Mouse (Mus musculus): ENCODE results near the gene Bhlhe23.

DNA sequence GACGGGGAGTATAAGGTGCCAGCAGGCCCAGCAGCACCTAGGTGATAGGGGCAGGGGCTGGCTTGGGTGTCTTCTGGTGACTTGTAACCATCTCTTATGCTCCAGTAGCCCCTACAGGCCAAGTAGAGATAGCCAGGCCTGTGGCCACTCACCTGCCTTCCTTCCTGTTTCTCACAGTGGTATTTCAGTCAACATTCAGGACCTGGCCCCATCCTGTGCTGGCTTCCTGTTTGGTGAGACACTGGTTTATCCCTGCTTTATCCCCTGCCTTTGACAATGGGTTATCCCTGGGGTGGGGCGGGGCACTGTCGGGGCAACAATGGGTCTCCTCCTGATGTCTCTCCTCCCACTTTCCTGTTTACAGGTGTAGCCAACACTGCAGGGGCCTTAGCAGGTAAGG lies 36.4 kb downstream of the Bhlhe23 start:
- no peak for TF ChIP-seq CTCF (IDR thresholded peaks at IDR 0.05; ENCODE audit: borderline replicate concordance, extremely low read depth, insufficient read depth, insufficient read length)
- no peak for TF ChIP-seq POLR2A (IDR thresholded peaks at IDR 0.05; ENCODE audit: borderline replicate concordance, extremely low read depth, insufficient read depth, insufficient read length, poor library complexity, severe bottlenecking)

Data from brain, embryonic 14.5 days (tissue).